Mouse (Mus musculus): Measurements from ENCODE around the gene Cntn2. TPM values are rescaled to one million over a fixed set of nuclear protein-coding genes. Genes with fewer than 3 reads are reported as not detected.

Cntn2 gene
- polyA plus RNA-seq, 1 experiment from 2014 or later = 0.23 TPM

Other genes starting within 250 kb of the Cntn2 start
- 3.6 and 4.5 TPM in 2 replicates for gene Klhdc8a, start 244.6 kb downstream of the Cntn2 start, polyA plus RNA-seq (2015; fragmentation: Nextera tagmentation; extraction: Ambion mirVana)
- 1.7 and 2.2 TPM in 2 replicates for gene Nuak2, start 227.1 kb downstream of the Cntn2 start, polyA plus RNA-seq (2015; fragmentation: Nextera tagmentation; extraction: Ambion mirVana)
- gene Tmcc2, start 152.0 kb downstream of the Cntn2 start, polyA plus RNA-seq (2015; fragmentation: Nextera tagmentation; extraction: Ambion mirVana) = 0.74 and 0.86 TPM in 2 replicates
- gene Dstyk, start 125.7 kb downstream of the Cntn2 start, polyA plus RNA-seq (2015; fragmentation: Nextera tagmentation; extraction: Ambion mirVana) = 4.4 and 4.8 TPM in 2 replicates
- 41.3 and 44.7 TPM in 2 replicates for gene Rbbp5, start 65.9 kb downstream of the Cntn2 start, polyA plus RNA-seq (2015; fragmentation: Nextera tagmentation; extraction: Ambion mirVana)
- 1.8 and 2.1 TPM in 2 replicates for gene Tmem81, start 37.0 kb downstream of the Cntn2 start, polyA plus RNA-seq (2015; fragmentation: Nextera tagmentation; extraction: Ambion mirVana)
- gene Nfasc, start 198.5 kb upstream of the Cntn2 start, polyA plus RNA-seq (2015; fragmentation: Nextera tagmentation; extraction: Ambion mirVana) = 0.30 and 0.39 TPM in 2 replicates